Mouse (Mus musculus): ENCODE measurements around the gene Tinf2. TPM values are rescaled to one million over a fixed set of nuclear protein-coding genes. Genes with fewer than 3 reads are reported as not detected.

The Tinf2 gene
- polyA plus RNA-seq, 1 experiment from 2014 or later = 14.1 TPM

DNA sequence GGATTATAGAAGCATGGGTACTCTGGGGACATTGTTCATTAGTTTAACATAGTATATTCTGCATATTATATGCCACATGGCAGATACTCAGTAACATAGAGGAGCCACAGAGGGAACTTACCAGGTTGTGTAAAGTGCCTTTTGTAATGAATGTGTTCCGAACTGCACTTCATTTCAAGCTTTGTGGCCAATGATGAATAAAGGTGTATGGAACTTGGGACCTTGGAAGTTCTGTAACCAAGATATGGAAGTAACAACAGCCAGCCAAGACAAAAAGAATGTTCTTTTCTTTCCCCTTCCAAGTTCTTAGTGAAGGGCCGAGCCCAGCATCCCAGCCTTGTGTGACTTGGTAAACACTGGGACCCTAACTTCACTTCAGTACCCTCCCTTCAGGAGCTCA is 31.7 kb downstream of the Tinf2 start, which contains the start of gene Tssk4:
TSS of gene Tssk4 (plus strand) at position 301 of the 400 bp plus-strand sequence.
- DNase-seq = no peak
- H3K4me1 ChIP-seq (ENCODE audit: insufficient read depth) = peaks cover 5% of the 10 kb centered on the region
- H3K27ac ChIP-seq (ENCODE audit: low read depth) = no peak within 1 kb of the TSS
- no peaks in the 10 kb centered on the region for H3K9me3 ChIP-seq (ENCODE audit: low read length)
- 85% methylated on average over 2 of the region's 2 CpGs for WGBS (ENCODE audit: insufficient replicate concordance)
- no peak within 1 kb of the TSS for H3K9ac ChIP-seq (replicated peaks)
- H3K27me3 ChIP-seq (ENCODE audit: insufficient read depth, low read length) = no peaks in the 10 kb centered on the region
- ATAC-seq = no peak
- H3K4me2 ChIP-seq (ENCODE audit: low read depth, low read length) = no peak within 1 kb of the TSS
- no peak within 1 kb of the TSS for H3K4me3 ChIP-seq (ENCODE audit: low read depth, low read length)
- H3K36me3 ChIP-seq (replicated peaks; ENCODE audit: insufficient read depth, low read length) = 0 out of 2 replicates have a peak, but pooled peaks cover 4% of the 10 kb centered on the region
- TF ChIP-seq EP300 (IDR thresholded peaks at IDR 0.05; ENCODE audit: low read depth) (no peak), CTCF (IDR thresholded peaks at IDR 0.05; ENCODE audit: low read depth) (no peak)

DNA sequence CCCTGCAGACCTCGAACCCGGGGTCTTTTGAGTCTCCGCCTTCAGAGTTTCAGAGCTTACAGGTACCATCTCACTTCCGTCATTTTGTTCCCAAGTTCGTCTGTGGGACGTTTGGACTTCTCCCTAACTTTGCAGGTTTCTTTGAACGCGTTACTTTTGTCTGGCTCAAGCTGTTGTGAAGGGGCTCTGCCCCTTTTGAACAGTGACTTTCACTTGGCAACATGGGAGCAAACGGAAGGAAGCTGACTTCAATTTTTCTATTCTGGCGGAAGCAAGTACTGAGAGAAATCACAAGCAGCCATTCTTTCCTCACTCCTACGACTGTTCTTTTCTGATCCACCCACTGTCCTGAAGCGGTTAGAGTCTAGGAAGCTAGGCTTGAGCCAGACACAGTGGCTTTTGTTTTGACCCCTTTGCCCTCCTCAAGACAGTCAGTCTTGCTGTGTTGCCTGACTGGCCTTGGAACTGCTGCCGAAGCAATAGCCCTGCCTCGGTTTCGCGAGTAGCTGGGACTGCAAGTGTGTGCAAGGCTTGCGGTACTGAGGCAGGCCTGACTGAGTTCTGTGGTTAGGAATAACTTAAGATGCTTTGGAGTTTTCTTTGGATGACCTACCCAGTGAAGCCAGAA is 37.2 kb downstream of the Tinf2 start:
- ATAC-seq (no peak), DNase-seq (no peak)
- H3K4me1 ChIP-seq (ENCODE audit: insufficient read depth) = peaks cover 19% of the 10 kb centered on the region

DNA sequence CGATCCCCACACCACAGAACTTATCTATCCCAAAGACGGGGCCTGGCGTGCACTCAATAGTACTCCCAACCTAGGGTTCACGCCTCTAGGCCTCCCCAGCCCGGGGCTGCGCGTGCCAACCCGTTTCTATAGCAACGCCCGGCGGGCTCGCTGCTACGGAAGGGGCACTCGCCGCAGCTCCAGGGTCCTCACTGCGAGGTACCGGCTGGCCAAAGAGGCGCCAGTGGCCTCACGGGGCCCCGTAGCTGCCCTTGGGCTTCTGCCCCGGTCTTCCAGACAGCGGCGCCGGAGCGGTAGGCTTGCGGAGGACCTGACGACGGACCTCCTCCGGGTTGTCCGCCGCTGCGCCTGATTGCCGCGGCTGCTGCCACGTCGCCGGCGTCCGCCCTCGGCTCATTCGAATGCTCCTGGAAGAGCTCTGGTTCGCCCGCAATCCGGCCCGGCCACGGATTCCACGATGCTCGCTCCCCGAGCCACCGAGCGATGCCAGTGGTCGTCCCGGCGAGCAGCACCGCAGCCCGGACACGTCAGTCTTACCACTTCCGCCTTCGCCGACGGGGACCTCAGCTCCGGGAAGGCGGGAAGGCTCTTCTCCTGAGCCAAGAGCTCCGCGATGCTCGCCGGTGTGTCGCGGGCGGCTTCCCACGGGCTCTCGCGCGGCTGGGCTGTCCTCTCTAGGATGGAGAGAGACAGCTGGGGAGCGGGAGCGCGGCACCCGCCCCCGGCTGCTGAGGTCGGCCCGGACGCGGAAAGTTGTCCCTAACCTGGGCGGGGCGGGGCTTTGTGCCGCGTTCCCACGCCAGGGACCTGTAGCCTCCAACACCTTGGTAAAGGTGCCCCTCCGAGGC is 38.3 kb downstream of the Tinf2 start, which contains the start of gene Tm9sf1:
TSS of gene Tm9sf1 (minus strand) at position 747 of the 848 bp plus-strand sequence.
- ATAC-seq = peak; percentile 92
- Histone ChIP-seq H3K4me2 (ENCODE audit: low read depth, low read length) (peak within 1 kb of the TSS; percentile 92), H3K9me3 (ENCODE audit: low read length) (no peaks in the 10 kb centered on the region), H3K4me3 (ENCODE audit: low read depth, low read length) (peak within 1 kb of the TSS; percentile 77), H3K4me1 (ENCODE audit: insufficient read depth) (peaks cover 19% of the 10 kb centered on the region), H3K36me3 (replicated peaks; ENCODE audit: insufficient read depth, low read length) (peaks cover 33% of the 10 kb centered on the region), H3K27ac (ENCODE audit: low read depth) (peak within 1 kb of the TSS; percentile 94), H3K27me3 (ENCODE audit: insufficient read depth, low read length) (no peaks in the 10 kb centered on the region), H3K9ac (replicated peaks) (peak within 1 kb of the TSS; percentile 85)
- peak; percentile 89 for DNase-seq
- under 1% methylated on average over 84 of the region's 89 CpGs for WGBS (ENCODE audit: insufficient replicate concordance)
- TF ChIP-seq EP300 (IDR thresholded peaks at IDR 0.05; ENCODE audit: low read depth) = peak; percentile 39; the same call in 1 of the 2 replicates
- TF ChIP-seq CTCF (IDR thresholded peaks at IDR 0.05; ENCODE audit: low read depth) = 0 out of 2 replicates have a peak, but pooled peaks have one; percentile 13

More for the DNA sequence above, 37.2 kb downstream of the Tinf2 start:
- Histone ChIP-seq H3K4me2 (ENCODE audit: low read depth, low read length) (peak overlapping the region; percentile 92), H3K9ac (replicated peaks) (peak overlapping the region; percentile 85), H3K27ac (ENCODE audit: low read depth) (peak overlapping the region; percentile 94), H3K9me3 (ENCODE audit: low read length) (no peaks in the 10 kb centered on the region), H3K27me3 (ENCODE audit: insufficient read depth, low read length) (no peaks in the 10 kb centered on the region), H3K4me3 (ENCODE audit: low read depth, low read length) (peak overlapping the region; percentile 77), H3K36me3 (replicated peaks; ENCODE audit: insufficient read depth, low read length) (peaks cover 23% of the 10 kb centered on the region)
- TF ChIP-seq CTCF (IDR thresholded peaks at IDR 0.05; ENCODE audit: low read depth) (no peak), EP300 (IDR thresholded peaks at IDR 0.05; ENCODE audit: low read depth) (no peak)
- WGBS (ENCODE audit: insufficient replicate concordance) = 15% methylated on average over 17 of the region's 17 CpGs

DNA sequence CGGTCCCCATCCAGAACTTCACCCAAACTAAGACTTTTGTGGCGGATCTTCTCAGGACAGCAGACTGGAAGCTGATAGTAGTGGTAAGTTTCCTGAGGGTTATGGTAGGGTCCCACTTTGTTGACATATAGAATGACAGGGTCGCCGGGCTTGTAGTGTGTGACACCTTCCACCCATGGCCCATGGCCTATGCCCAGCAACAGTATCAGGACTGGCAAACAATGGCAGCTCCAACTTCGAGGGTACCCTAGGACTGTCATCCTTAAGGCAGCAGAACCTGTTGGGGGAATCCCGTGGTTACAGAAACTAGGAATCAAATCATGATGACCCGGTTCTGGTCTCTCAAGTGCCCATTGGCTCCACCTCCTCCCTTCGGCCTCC is 39.0 kb downstream of the Tinf2 start:
- H3K27ac ChIP-seq (ENCODE audit: low read depth) = peak overlapping the region; percentile 94
- DNase-seq (no peak), ATAC-seq (peak; percentile 6; the same call in 1 of the 2 replicates)
- H3K4me1 ChIP-seq (ENCODE audit: insufficient read depth) = peaks cover 19% of the 10 kb centered on the region
- peaks cover 40% of the 10 kb centered on the region for H3K36me3 ChIP-seq (replicated peaks; ENCODE audit: insufficient read depth, low read length)
- TF ChIP-seq EP300 (IDR thresholded peaks at IDR 0.05; ENCODE audit: low read depth) = no peak
- no peak for TF ChIP-seq CTCF (IDR thresholded peaks at IDR 0.05; ENCODE audit: low read depth)
- H3K9me3 ChIP-seq (ENCODE audit: low read length) = no peaks in the 10 kb centered on the region
- 16% methylated on average over 8 of the region's 8 CpGs for WGBS (ENCODE audit: insufficient replicate concordance)
- H3K9ac ChIP-seq (replicated peaks) = peak overlapping the region; percentile 85
- H3K27me3 ChIP-seq (ENCODE audit: insufficient read depth, low read length) = no peaks in the 10 kb centered on the region
- H3K4me2 ChIP-seq (ENCODE audit: low read depth, low read length) = peak overlapping the region; percentile 92
- peak overlapping the region; percentile 77 for H3K4me3 ChIP-seq (ENCODE audit: low read depth, low read length)

DNA sequence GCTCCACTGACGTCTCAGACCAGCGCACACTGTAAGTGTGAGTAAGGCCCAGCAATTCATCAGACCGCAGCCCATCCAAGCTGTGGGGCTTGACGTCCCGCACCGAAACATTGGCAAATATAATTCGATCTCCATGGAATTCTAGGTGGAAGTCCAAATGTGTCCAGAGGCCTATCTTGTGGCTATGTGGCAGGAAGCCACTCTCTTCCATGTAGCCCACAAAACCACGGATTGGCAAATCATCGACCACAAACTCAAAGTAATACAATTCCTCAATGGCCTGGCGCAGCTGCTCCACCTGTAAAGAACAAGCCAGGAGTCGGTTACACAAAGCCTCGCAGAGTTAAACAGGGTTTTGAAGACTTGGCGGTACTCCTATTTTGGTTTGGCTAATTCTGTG is 40.3 kb downstream of the Tinf2 start:
- no peak overlapping the region for H3K9ac ChIP-seq (replicated peaks)
- 85% methylated on average over 13 of the region's 13 CpGs for WGBS (ENCODE audit: insufficient replicate concordance)
- no peaks in the 10 kb centered on the region for H3K27me3 ChIP-seq (ENCODE audit: insufficient read depth, low read length)
- DNase-seq = no peak
- TF ChIP-seq EP300 (IDR thresholded peaks at IDR 0.05; ENCODE audit: low read depth) (no peak), CTCF (IDR thresholded peaks at IDR 0.05; ENCODE audit: low read depth) (no peak)
- H3K36me3 ChIP-seq (replicated peaks; ENCODE audit: insufficient read depth, low read length) = peaks cover 46% of the 10 kb centered on the region
- H3K27ac ChIP-seq (ENCODE audit: low read depth) = no peak overlapping the region
- H3K4me2 ChIP-seq (ENCODE audit: low read depth, low read length) = no peak overlapping the region
- H3K9me3 ChIP-seq (ENCODE audit: low read length) = no peaks in the 10 kb centered on the region
- no peak for ATAC-seq
- H3K4me3 ChIP-seq (ENCODE audit: low read depth, low read length) = no peak overlapping the region
- peaks cover 19% of the 10 kb centered on the region for H3K4me1 ChIP-seq (ENCODE audit: insufficient read depth)

DNA sequence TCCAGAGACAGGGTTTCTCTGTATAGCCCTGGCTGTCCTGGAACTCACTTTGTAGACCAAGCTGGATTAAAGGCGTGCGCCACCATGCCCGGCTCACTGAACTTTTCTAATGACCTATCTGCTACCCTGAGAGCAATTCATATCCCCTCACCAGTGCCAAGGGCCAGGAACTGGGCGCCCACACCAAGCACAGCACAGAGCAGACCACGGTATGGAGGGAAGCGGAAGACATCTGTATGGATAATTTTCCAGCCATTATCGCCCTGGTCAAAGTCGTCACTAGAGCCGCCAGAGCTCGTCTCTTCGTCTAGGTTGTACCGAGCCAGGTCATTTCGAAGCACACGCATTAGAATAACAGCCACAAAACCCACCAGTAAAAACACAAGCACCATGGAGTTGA is 40.8 kb downstream of the Tinf2 start:
- Histone ChIP-seq H3K4me3 (ENCODE audit: low read depth, low read length) (no peak overlapping the region), H3K4me2 (ENCODE audit: low read depth, low read length) (no peak overlapping the region), H3K4me1 (ENCODE audit: insufficient read depth) (peaks cover 19% of the 10 kb centered on the region)

More for the DNA sequence above, 40.8 kb downstream of the Tinf2 start:
- H3K27me3 ChIP-seq (ENCODE audit: insufficient read depth, low read length) = no peaks in the 10 kb centered on the region
- WGBS (ENCODE audit: insufficient replicate concordance) = 95% methylated on average over 14 of the region's 14 CpGs
- H3K36me3 ChIP-seq (replicated peaks; ENCODE audit: insufficient read depth, low read length) = peaks cover 47% of the 10 kb centered on the region
- TF ChIP-seq CTCF (IDR thresholded peaks at IDR 0.05; ENCODE audit: low read depth) = no peak
- no peak for TF ChIP-seq EP300 (IDR thresholded peaks at IDR 0.05; ENCODE audit: low read depth)
- DNase-seq = no peak
- H3K9me3 ChIP-seq (ENCODE audit: low read length) = no peaks in the 10 kb centered on the region
- no peak overlapping the region for H3K9ac ChIP-seq (replicated peaks)
- no peak overlapping the region for H3K27ac ChIP-seq (ENCODE audit: low read depth)
- no peak for ATAC-seq

Data from liver, postnatal 0 days (tissue).